Mouse (Mus musculus) MEL (cell line): ENCODE measurements at regions not wholly inside any gene's neighbourhood (a gene's known extent, or its start where the extent isn't known, plus 50 kb on each side); places are given as distances from the start of the nearest gene placed in this dataset.

Experiments used
- DNase-seq: peaks from one replicate; pipeline ENCODE4 v3.0.0; 2011; ENCODE audit warnings: low read depth, low spot score
- H3K27ac ChIP-seq: 2 replicates; pipeline ENCODE4 v1.5.1; 2012; ENCODE audit warnings: low read depth, mild to moderate bottlenecking, control low read depth, low read length, moderate library complexity; ENCODE audit not compliant: control insufficient read depth
- H3K27me3 ChIP-seq, 2 experiments: fragments of 150-350 bp in 1 of 2; sonication (generic) in 1 of 2; 2 replicates each; pipeline ENCODE4 v1.6.1; 2012; ENCODE audit warnings: low read length in 2 of 2, mild to moderate bottlenecking in 2 of 2, improper control_type of control experiment in 1 of 2, moderate library complexity in 1 of 2; ENCODE audit not compliant: insufficient read depth in 2 of 2, control insufficient read depth in 1 of 2
- H3K36me3 ChIP-seq, 2 experiments: 2 replicates each; pipeline ENCODE4 v1.6.1; 2012 to 2014; ENCODE audit warnings: low read length in 2 of 2, improper control_type of control experiment in 1 of 2, inconsistent platforms in 1 of 2, mild to moderate bottlenecking in 1 of 2; ENCODE audit not compliant: insufficient read depth in 2 of 2, control insufficient read depth in 1 of 2
- H3K4me1 ChIP-seq, 2 experiments: fragments of 150-350 bp in 1 of 2; sonication (generic) in 1 of 2; 2 replicates each; pipeline ENCODE4 v1.6.1; 2012; ENCODE audit warnings: low read length in 2 of 2, improper control_type of control experiment in 1 of 2, mild to moderate bottlenecking in 1 of 2; ENCODE audit not compliant: insufficient read depth in 2 of 2, control insufficient read depth in 1 of 2
- H3K4me3 ChIP-seq, 2 experiments: fragments of 150-350 bp in 1 of 2; sonication (generic) in 1 of 2; 2 replicates each; pipeline ENCODE4 v1.5.1; 2012; ENCODE audit warnings: low read depth in 2 of 2, low read length in 2 of 2, mild to moderate bottlenecking in 2 of 2, moderate library complexity in 2 of 2, control low read depth in 1 of 2, improper control_type of control experiment in 1 of 2; ENCODE audit not compliant: control insufficient read depth in 1 of 2, insufficient read depth in 1 of 2
- H3K79me2 ChIP-seq: 2 replicates; pipeline ENCODE4 v1.6.1; 2012; ENCODE audit warnings: mild to moderate bottlenecking, low read length, moderate library complexity; ENCODE audit not compliant: control insufficient read depth, poor library complexity, insufficient read depth
- H3K9ac ChIP-seq: 2 replicates; pipeline ENCODE4 v1.6.1; 2012; ENCODE audit warnings: low read depth, mild to moderate bottlenecking, control low read depth, low read length, moderate library complexity; ENCODE audit not compliant: control insufficient read depth, poor library complexity, severe bottlenecking
- H3K9me3 ChIP-seq: fragments of 150-350 bp; sonication (generic); replicated peaks from 2 replicates; pipeline ENCODE4 v1.6.1; 2012; ENCODE audit warnings: mild to moderate bottlenecking, low read length, improper control_type of control experiment, moderate library complexity; ENCODE audit not compliant: insufficient read depth
- BHLHE40 ChIP-seq: IDR thresholded peaks from 2 replicates; pipeline ENCODE4 v1.6.1; 2012; ENCODE audit warnings: low read depth, mild to moderate bottlenecking, inconsistent platforms, low read length, improper control_type of control experiment, borderline replicate concordance
- CHD1 ChIP-seq: IDR thresholded peaks from 2 replicates; pipeline ENCODE4 v1.6.1; 2012; ENCODE audit warnings: low read depth, mild to moderate bottlenecking, inconsistent platforms, low read length, improper control_type of control experiment
- ELF1 ChIP-seq: IDR thresholded peaks from 2 replicates; pipeline ENCODE4 v1.6.1; 2014; ENCODE audit warnings: low read depth, mild to moderate bottlenecking, inconsistent platforms, low read length, improper control_type of control experiment, moderate library complexity
- GATA1 ChIP-seq: IDR thresholded peaks from 2 replicates; pipeline ENCODE4 v1.6.1; 2011; ENCODE audit warnings: low read depth, low read length, improper control_type of control experiment
- KAT2A ChIP-seq: conservative IDR thresholded peaks from 2 replicates; pipeline ENCODE4 v1.6.1; 2012; ENCODE audit warnings: low read depth, low read length, improper control_type of control experiment, inconsistent platforms
- MAFK ChIP-seq: IDR thresholded peaks from 2 replicates; pipeline ENCODE4 v1.6.1; 2011; ENCODE audit warnings: low read depth, mild to moderate bottlenecking, low read length, improper control_type of control experiment, borderline replicate concordance
- MAX ChIP-seq: IDR thresholded peaks from 2 replicates; pipeline ENCODE4 v1.6.1; 2011; ENCODE audit warnings: low read length, improper control_type of control experiment
- MAZ ChIP-seq: IDR thresholded peaks from 2 replicates; pipeline ENCODE4 v1.6.1; 2012; ENCODE audit warnings: low read depth, mild to moderate bottlenecking, inconsistent platforms, low read length, improper control_type of control experiment
- MXI1 ChIP-seq: IDR thresholded peaks from 2 replicates; pipeline ENCODE4 v1.6.1; 2011; ENCODE audit warnings: mild to moderate bottlenecking, low read depth, low read length, improper control_type of control experiment
- MYB ChIP-seq: IDR thresholded peaks from 2 replicates; pipeline ENCODE4 v1.6.1; 2011; ENCODE audit warnings: mild to moderate bottlenecking, low read depth, low read length, improper control_type of control experiment
- NELFE ChIP-seq: IDR thresholded peaks from 2 replicates; pipeline ENCODE4 v1.6.1; 2011; ENCODE audit warnings: low read depth, low read length, improper control_type of control experiment
- NRF1 ChIP-seq: IDR thresholded peaks from 2 replicates; pipeline ENCODE4 v1.6.1; 2014; ENCODE audit warnings: low read depth, mild to moderate bottlenecking, inconsistent platforms, low read length, improper control_type of control experiment, moderate library complexity; ENCODE audit not compliant: poor library complexity, insufficient read depth, severe bottlenecking
- POLR2A ChIP-seq, 2 experiments: IDR thresholded peaks; 2 replicates each; pipeline ENCODE4 v1.6.1; 2011 to 2012; ENCODE audit warnings: low read length in 2 of 2, mild to moderate bottlenecking in 2 of 2, control low read depth in 1 of 2, improper control_type of control experiment in 1 of 2, low read depth in 1 of 2, moderate library complexity in 1 of 2; ENCODE audit not compliant: control insufficient read depth in 1 of 2, insufficient read depth in 1 of 2, poor library complexity in 1 of 2
- POLR2AphosphoS2 ChIP-seq: IDR thresholded peaks from 2 replicates; pipeline ENCODE4 v1.6.1; 2011; ENCODE audit warnings: low read length, improper control_type of control experiment
- POLR2AphosphoS5 ChIP-seq: IDR thresholded peaks from 2 replicates; pipeline ENCODE4 v1.6.1; 2012; ENCODE audit warnings: low read depth, borderline replicate concordance, mild to moderate bottlenecking, inconsistent platforms, low read length, moderate library complexity, mixed read lengths
- RAD21 ChIP-seq: IDR thresholded peaks from 2 replicates; pipeline ENCODE4 v1.6.1; 2011; ENCODE audit warnings: mild to moderate bottlenecking, low read depth, low read length, improper control_type of control experiment
- RCOR1 ChIP-seq: IDR thresholded peaks from 2 replicates; pipeline ENCODE4 v1.6.1; 2012; ENCODE audit warnings: low read depth, mild to moderate bottlenecking, inconsistent platforms, low read length, improper control_type of control experiment
- SIN3A ChIP-seq: IDR thresholded peaks from 2 replicates; pipeline ENCODE4 v1.6.1; 2012; ENCODE audit warnings: low read length, improper control_type of control experiment, inconsistent platforms
- SMC3 ChIP-seq: IDR thresholded peaks from 2 replicates; pipeline ENCODE4 v1.6.1; 2011; ENCODE audit warnings: low read depth, low read length, improper control_type of control experiment
- TAL1 ChIP-seq: IDR thresholded peaks from 2 replicates; pipeline ENCODE4 v1.6.1; 2012; ENCODE audit warnings: mild to moderate bottlenecking, inconsistent platforms, low read length, moderate library complexity, mixed read lengths
- TBP ChIP-seq: IDR thresholded peaks from 2 replicates; pipeline ENCODE4 v1.8.0; 2011; ENCODE audit warnings: low read depth, low read length, improper control_type of control experiment
- TCF12 ChIP-seq: IDR thresholded peaks from 2 replicates; pipeline ENCODE4 v1.6.1; 2014; ENCODE audit warnings: low read depth, mild to moderate bottlenecking, inconsistent platforms, low read length, improper control_type of control experiment, moderate library complexity
- UBTF ChIP-seq: IDR thresholded peaks from 2 replicates; pipeline ENCODE4 v1.6.1; 2012; ENCODE audit warnings: low read depth, mild to moderate bottlenecking, inconsistent platforms, low read length, improper control_type of control experiment, moderate library complexity, borderline replicate concordance; ENCODE audit not compliant: insufficient read depth
- USF2 ChIP-seq, 2 experiments: IDR thresholded peaks; 2 replicates each; pipeline ENCODE4 v1.6.1; 2011 to 2012; ENCODE audit warnings: improper control_type of control experiment in 2 of 2, low read length in 2 of 2, borderline replicate concordance in 1 of 2, inconsistent platforms in 1 of 2, low read depth in 1 of 2, mild to moderate bottlenecking in 1 of 2; ENCODE audit not compliant: insufficient read depth in 1 of 2
- ZC3H11A ChIP-seq: IDR thresholded peaks from 2 replicates; pipeline ENCODE4 v1.6.1; 2012; ENCODE audit warnings: low read depth, mild to moderate bottlenecking, inconsistent platforms, low read length, improper control_type of control experiment
- ZMIZ1 ChIP-seq: IDR thresholded peaks from 2 replicates; pipeline ENCODE4 v1.6.1; 2012; ENCODE audit warnings: low read depth, mild to moderate bottlenecking, inconsistent platforms, low read length, improper control_type of control experiment, moderate library complexity

GRCm38 (mm10) chr19:37493921-37494485, 56.2 kb upstream of the Exoc6 start (continued):
- TF ChIP-seq UBTF = 0 out of 2 replicates have a peak, but pooled peaks have one; percentile 65
- TF ChIP-seq KAT2A = peak; percentile 60
- peak; percentile 82; the same call in 1 of the 2 replicates for TF ChIP-seq BHLHE40

GRCm38 (mm10) chr19:37494806-37495205, 55.4 kb upstream of the Exoc6 start:
- Histone ChIP-seq H3K4me3 (peak overlapping the region; percentile 49 to 62), H3K9me3 (no peaks in the 10 kb centered on the region), H3K27me3 (no peaks in the 10 kb centered on the region), H3K9ac (peak overlapping the region; percentile 60), H3K27ac (peak overlapping the region; percentile 95), H3K36me3 (peaks cover 0 to 19% of the 10 kb centered on the region in 2 experiments; a peak in 2 of 4 replicates), H3K4me1 (peaks cover 8 to 14% of the 10 kb centered on the region in 2 experiments), H3K79me2 (no peaks in the 10 kb centered on the region)
- TF ChIP-seq ELF1 (no peak), MAFK (no peak), NRF1 (no peak), SIN3A (0 out of 2 replicates have a peak, but pooled peaks have one; percentile 3), BHLHE40 (no peak), RCOR1 (no peak), KAT2A (no peak), SMC3 (no peak), NELFE (peak; percentile 21; the same call in 1 of the 2 replicates), POLR2AphosphoS5 (no peak)
- DNase-seq = peak; percentile 57

- H3K9me3 ChIP-seq = no peaks in the 10 kb centered on the region
- H3K4me3 ChIP-seq = peak overlapping the region; percentile 49 to 62
- DNase-seq = peak; percentile 91
- H3K9ac ChIP-seq = peak overlapping the region; percentile 60
- no peaks in the 10 kb centered on the region for H3K79me2 ChIP-seq
- H3K27ac ChIP-seq = peak overlapping the region; percentile 95
- peaks cover 0 to 19% of the 10 kb centered on the region in 2 experiments; a peak in 2 of 4 replicates for H3K36me3 ChIP-seq
- H3K4me1 ChIP-seq = peaks cover 8 to 14% of the 10 kb centered on the region in 2 experiments
- H3K27me3 ChIP-seq = no peaks in the 10 kb centered on the region
- TF ChIP-seq TCF12 (peak; percentile 30), ZMIZ1 (no peak), POLR2A (IDR thresholded peaks at IDR 0.05; ENCODE audit: control insufficient read depth in 1 of 2, insufficient read depth in 1 of 2, low read depth in 1 of 2, low read length in 2 of 2, poor library complexity in 1 of 2) (no peak), TBP (peak; percentile 66), CHD1 (0 out of 2 replicates have a peak, but pooled peaks have one; percentile 50), POLR2AphosphoS2 (no peak), MAX (peak; percentile 31; the same call in 1 of the 2 replicates), MYB (no peak), POLR2AphosphoS5 (no peak), TAL1 (no peak), USF2 (IDR thresholded peaks at IDR 0.05; ENCODE audit: borderline replicate concordance in 1 of 2, insufficient read depth in 1 of 2, low read depth in 1 of 2, low read length in 2 of 2) (peak in 1 of 2 experiments; percentile 24; a peak in 1 of 4 replicates), GATA1 (peak; percentile 77), MXI1 (peak; percentile 31; the same call in 1 of the 2 replicates), MAZ (no peak), ELF1 (no peak), ZC3H11A (no peak), RAD21 (no peak)
These were observed 54.6 kb upstream of the Exoc6 start for GRCm38 (mm10) chr19:37495319-37496270.
